Mouse (Mus musculus) intestine, embryonic 16.5 days (tissue): Measurements from ENCODE around the gene Enox1. TPM values are rescaled to one million over a fixed set of nuclear protein-coding genes. Genes with fewer than 3 reads are reported as not detected.

Experiments
- ATAC-seq: fragments of 200-750 bp; cut with Nextera tagmentation; 2 replicates; pipeline ENCODE4 v1.8.0; 2017; ENCODE audit warnings: moderate TSS enrichment, moderate library complexity
- H3K27ac ChIP-seq: fragments of 300-500 bp; sonication (generic); 2 replicates; pipeline ENCODE4 v1.5.1; 2014; ENCODE audit warnings: mild to moderate bottlenecking, low read length
- H3K27me3 ChIP-seq: fragments of 300-500 bp; sonication (generic); replicated peaks from 2 replicates; pipeline ENCODE4 v1.6.1; 2014; ENCODE audit warnings: low read length, control low read depth, mixed read lengths; ENCODE audit not compliant: control insufficient read depth, insufficient read depth
- H3K36me3 ChIP-seq: fragments of 300-500 bp; sonication (generic); 2 replicates; pipeline ENCODE4 v1.6.1; 2014; ENCODE audit warnings: low read length, control low read depth; ENCODE audit not compliant: control insufficient read depth, insufficient read depth
- H3K4me1 ChIP-seq: fragments of 300-500 bp; sonication (generic); 2 replicates; pipeline ENCODE4 v1.6.1; 2014; ENCODE audit warnings: low read length, control low read depth, mixed read lengths; ENCODE audit not compliant: control insufficient read depth, insufficient read depth
- H3K4me2 ChIP-seq: fragments of 300-500 bp; sonication (generic); 2 replicates; pipeline ENCODE4 v1.6.1; 2014; ENCODE audit warnings: low read depth, low read length, control low read depth
- H3K4me3 ChIP-seq: fragments of 300-500 bp; sonication (generic); 2 replicates; pipeline ENCODE4 v1.5.1; 2014; ENCODE audit warnings: mild to moderate bottlenecking, low read length
- H3K9ac ChIP-seq: fragments of 300-500 bp; sonication (generic); 2 replicates; pipeline ENCODE4 v1.6.1; 2014; ENCODE audit warnings: low read depth, low read length
- H3K9me3 ChIP-seq: fragments of 300-500 bp; sonication (generic); 2 replicates; pipeline ENCODE4 v1.6.1; 2016; ENCODE audit warnings: low read length, control low read depth; ENCODE audit not compliant: control insufficient read depth
- WGBS: fragments of 180-500 bp; shearing (Covaris S2); extraction: QIAGEN DNeasy Blood & Tissue Kit; methylation state at CpG from one replicate; pipeline ENCODE4 v1.1.7; 2014; 5-methylcytosine and 5-hydroxymethylcytosine counted together
- polyA plus RNA-seq: library from polyadenylated mRNA; unstranded; fragments of >200 nt; fragmentation: Nextera tagmentation; extraction: Ambion mirVana; gene quantifications from 2 replicates; pipeline ENCODE4 v1.2.1, GENCODE M21; 2015

The Enox1 gene
- polyA plus RNA-seq, 1 experiment from 2014 or later, result 4.0 TPM

- Histone ChIP-seq H3K9me3 (no peaks in the 10 kb centered on the region), H3K27ac (no peak overlapping the region), H3K4me1 (no peaks in the 10 kb centered on the region), H3K36me3 (no peaks in the 10 kb centered on the region), H3K4me2 (no peak overlapping the region), H3K9ac (no peak overlapping the region), H3K27me3 (no peaks in the 10 kb centered on the region), H3K4me3 (no peak overlapping the region)
- 95% methylated on average over 6 of the region's 6 CpGs for WGBS
- ATAC-seq, result no peak
Measured at GRCm38 (mm10) chr14:77490699-77491098, 334.1 kb downstream of the Enox1 start.

- ATAC-seq, result no peak
- Histone ChIP-seq H3K9ac (no peak overlapping the region), H3K36me3 (no peaks in the 10 kb centered on the region), H3K4me1 (no peaks in the 10 kb centered on the region), H3K9me3 (no peaks in the 10 kb centered on the region), H3K27ac (no peak overlapping the region), H3K4me2 (no peak overlapping the region), H3K4me3 (no peak overlapping the region), H3K27me3 (no peaks in the 10 kb centered on the region)
- WGBS, result 85% methylated on average over 2 of the region's 2 CpGs
Measured at GRCm38 (mm10) chr14:77491731-77492130, 335.2 kb downstream of the Enox1 start.

- no peaks in the 10 kb centered on the region for H3K9me3 ChIP-seq
- no peaks in the 10 kb centered on the region for H3K27me3 ChIP-seq
- H3K27ac ChIP-seq, result no peak overlapping the region
- no peaks in the 10 kb centered on the region for H3K4me1 ChIP-seq
- ATAC-seq, result no peak
- WGBS, result 50% methylated on average over 6 of the region's 6 CpGs
- no peak overlapping the region for H3K4me2 ChIP-seq
- H3K9ac ChIP-seq, result no peak overlapping the region
- H3K4me3 ChIP-seq, result no peak overlapping the region
- no peaks in the 10 kb centered on the region for H3K36me3 ChIP-seq
Measured at GRCm38 (mm10) chr14:77499996-77500581, 343.5 kb downstream of the Enox1 start.

- WGBS, result 63% methylated on average over 12 of the region's 12 CpGs
- no peaks in the 10 kb centered on the region for H3K4me1 ChIP-seq
- H3K27me3 ChIP-seq, result no peaks in the 10 kb centered on the region
- no peaks in the 10 kb centered on the region for H3K36me3 ChIP-seq
- no peak for ATAC-seq
- no peak overlapping the region for H3K27ac ChIP-seq
- H3K9ac ChIP-seq, result no peak overlapping the region
- H3K9me3 ChIP-seq, result no peaks in the 10 kb centered on the region
- H3K4me3 ChIP-seq, result no peak overlapping the region
- no peak overlapping the region for H3K4me2 ChIP-seq
Measured at GRCm38 (mm10) chr14:77504458-77505135, 348.0 kb downstream of the Enox1 start.

- Histone ChIP-seq H3K27ac (no peak overlapping the region), H3K27me3 (no peaks in the 10 kb centered on the region), H3K4me2 (no peak overlapping the region), H3K9ac (no peak overlapping the region), H3K4me1 (no peaks in the 10 kb centered on the region), H3K9me3 (no peaks in the 10 kb centered on the region), H3K4me3 (no peak overlapping the region), H3K36me3 (no peaks in the 10 kb centered on the region)
- 68% methylated on average over 9 of the region's 9 CpGs for WGBS
- ATAC-seq, result no peak
Measured at GRCm38 (mm10) chr14:77506341-77506740, 349.8 kb downstream of the Enox1 start.

GRCm38 (mm10) chr14:77508036-77508435, 351.5 kb downstream of the Enox1 start:
- Histone ChIP-seq H3K4me2 (no peak overlapping the region), H3K27me3 (no peaks in the 10 kb centered on the region), H3K27ac (no peak overlapping the region), H3K36me3 (no peaks in the 10 kb centered on the region), H3K9me3 (no peaks in the 10 kb centered on the region; the same call in 1 of the 2 replicates), H3K9ac (no peak overlapping the region), H3K4me1 (no peaks in the 10 kb centered on the region), H3K4me3 (no peak overlapping the region)
- WGBS, result 79% methylated on average over 12 of the region's 12 CpGs
- no peak for ATAC-seq

- Histone ChIP-seq H3K4me3 (no peak overlapping the region), H3K27me3 (no peaks in the 10 kb centered on the region), H3K27ac (no peak overlapping the region), H3K4me1 (no peaks in the 10 kb centered on the region), H3K36me3 (no peaks in the 10 kb centered on the region), H3K9me3 (peaks cover 3% of the 10 kb centered on the region; the same call in 1 of the 2 replicates), H3K9ac (no peak overlapping the region), H3K4me2 (no peak overlapping the region)
- 85% methylated on average over 6 of the region's 6 CpGs for WGBS
- no peak for ATAC-seq
Measured at GRCm38 (mm10) chr14:77509042-77509441, 352.5 kb downstream of the Enox1 start.

- no peak overlapping the region for H3K4me3 ChIP-seq
- no peaks in the 10 kb centered on the region for H3K4me1 ChIP-seq
- peaks cover 3% of the 10 kb centered on the region; the same call in 1 of the 2 replicates for H3K9me3 ChIP-seq
- H3K9ac ChIP-seq, result no peak overlapping the region
- 58% methylated on average over 3 of the region's 3 CpGs for WGBS
- H3K4me2 ChIP-seq, result no peak overlapping the region
- H3K36me3 ChIP-seq, result no peaks in the 10 kb centered on the region
- no peaks in the 10 kb centered on the region for H3K27me3 ChIP-seq
- H3K27ac ChIP-seq, result no peak overlapping the region
- ATAC-seq, result no peak
Measured at GRCm38 (mm10) chr14:77509924-77510323, 353.4 kb downstream of the Enox1 start.

- 78% methylated on average over 7 of the region's 7 CpGs for WGBS
- no peak overlapping the region for H3K4me3 ChIP-seq
Measured at GRCm38 (mm10) chr14:77511137-77511870, 354.7 kb downstream of the Enox1 start.

More at GRCm38 (mm10) chr14:77511137-77511870, 354.7 kb downstream of the Enox1 start:
- Histone ChIP-seq H3K36me3 (no peaks in the 10 kb centered on the region), H3K9ac (no peak overlapping the region), H3K27me3 (no peaks in the 10 kb centered on the region), H3K9me3 (peaks cover 3% of the 10 kb centered on the region; the same call in 1 of the 2 replicates), H3K27ac (no peak overlapping the region), H3K4me1 (no peaks in the 10 kb centered on the region), H3K4me2 (no peak overlapping the region)
- ATAC-seq, result no peak
